Mouse (Mus musculus) activated CD4-positive, CD25-positive, alpha-beta regulatory T cell, adult 9 weeks (primary cell): Measurements from ENCODE around the gene Rbl2. TPM values are rescaled to one million over a fixed set of nuclear protein-coding genes. Genes with fewer than 3 reads are reported as not detected.

Experiments used
- polyA plus RNA-seq: library from polyadenylated mRNA; unstranded; fragments of 100-300 nt; shearing (Covaris generic); gene quantifications from one replicate; pipeline ENCODE4 v1.2.1, GENCODE M21; 2017

The Rbl2 gene
- polyA plus RNA-seq, result 123 TPM

DNA sequence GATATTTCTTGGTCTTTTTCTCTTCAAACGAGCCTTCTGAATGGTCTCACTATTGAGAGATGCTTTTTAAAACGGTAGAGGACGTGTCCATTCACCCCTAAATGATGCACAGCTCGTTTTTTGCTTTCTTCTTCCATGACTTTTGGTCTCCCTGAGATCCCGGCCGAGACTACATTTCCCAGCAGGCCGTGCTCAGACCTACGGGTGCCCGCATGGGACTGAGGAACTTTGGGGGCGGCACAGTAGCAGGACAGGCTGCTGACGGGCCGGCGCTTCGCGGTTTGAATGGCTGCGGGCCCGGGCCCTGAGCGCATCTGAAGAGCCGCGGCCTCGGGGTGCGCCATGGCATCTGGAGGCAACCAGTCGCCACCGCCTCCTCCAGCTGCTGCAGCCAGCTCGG lies at the start of gene Rbl2:
TSS of gene Rbl2 (plus strand) at position 224 of the 400 bp plus-strand sequence.

Other genes starting within 250 kb of the Rbl2 start
- gene Chd9, start 241.7 kb upstream of the Rbl2 start, polyA plus RNA-seq, result 191 TPM
- 37.8 TPM for gene Aktip, start 129.9 kb downstream of the Rbl2 start, polyA plus RNA-seq
- 3.4 TPM for gene Rpgrip1l, start 243.2 kb downstream of the Rbl2 start, polyA plus RNA-seq
- 66.4 TPM for gene Fto, start 243.5 kb downstream of the Rbl2 start, polyA plus RNA-seq